Mouse (Mus musculus) intestine, postnatal 0 days (tissue): ENCODE measurements around the gene Lilra5. TPM values are rescaled to one million over a fixed set of nuclear protein-coding genes. Genes with fewer than 3 reads are reported as not detected.

Experiments used
- ATAC-seq: fragments of 200-750 bp; cut with Nextera tagmentation; 2 replicates; pipeline ENCODE4 v1.8.0; 2017; ENCODE audit warnings: mild to moderate bottlenecking, moderate TSS enrichment, moderate library complexity
- H3K27ac ChIP-seq: fragments of 300-500 bp; sonication (generic); 2 replicates; pipeline ENCODE4 v1.5.1; 2014; ENCODE audit warnings: mild to moderate bottlenecking, low read depth, low read length, moderate library complexity
- H3K27me3 ChIP-seq: fragments of 300-500 bp; sonication (generic); replicated peaks from 2 replicates; pipeline ENCODE4 v1.6.1; 2014; ENCODE audit warnings: low read length, mixed read lengths; ENCODE audit not compliant: control insufficient read depth, insufficient read depth
- H3K36me3 ChIP-seq: fragments of 300-500 bp; sonication (generic); 2 replicates; pipeline ENCODE4 v1.6.1; 2014; ENCODE audit warnings: mild to moderate bottlenecking, moderate library complexity; ENCODE audit not compliant: control insufficient read depth, insufficient read depth
- H3K4me1 ChIP-seq: fragments of 300-500 bp; sonication (generic); replicated peaks from 2 replicates; pipeline ENCODE4 v1.6.1; 2014; ENCODE audit warnings: antibody characterized with exemption, low read length, mixed read lengths; ENCODE audit not compliant: control insufficient read depth, insufficient read depth
- H3K4me2 ChIP-seq: fragments of 300-500 bp; sonication (generic); replicated peaks from 2 replicates; pipeline ENCODE4 v1.6.1; 2014; ENCODE audit warnings: low read depth, mild to moderate bottlenecking, moderate library complexity
- H3K4me3 ChIP-seq: fragments of 300-500 bp; sonication (generic); 2 replicates; pipeline ENCODE4 v1.5.1; 2014; ENCODE audit warnings: low read depth, low read length
- H3K9ac ChIP-seq: fragments of 300-500 bp; sonication (generic); 2 replicates; pipeline ENCODE4 v1.6.1; 2014; ENCODE audit warnings: mild to moderate bottlenecking, low read depth, low read length
- H3K9me3 ChIP-seq: fragments of 300-500 bp; sonication (generic); 2 replicates; pipeline ENCODE4 v1.6.1; 2016; ENCODE audit warnings: mixed run types; ENCODE audit not compliant: control insufficient read depth
- CTCF ChIP-seq: sonication (generic); IDR thresholded peaks from 2 replicates; pipeline ENCODE4 v1.5.1; 2016; ENCODE audit warnings: low read depth, mild to moderate bottlenecking, control low read depth, antibody characterized with exemption, moderate library complexity
- WGBS: fragments of 180-500 bp; shearing (Covaris S2); extraction: QIAGEN DNeasy Blood & Tissue Kit; methylation state at CpG from one replicate; pipeline ENCODE4 v1.1.7; 2014; 5-methylcytosine and 5-hydroxymethylcytosine counted together
- polyA plus RNA-seq: library from polyadenylated mRNA; unstranded; fragments of >200 nt; fragmentation: Nextera tagmentation; extraction: Ambion mirVana; gene quantifications from 2 replicates; pipeline ENCODE4 v1.2.1, GENCODE M21; 2015

Gene Lilra5
- polyA plus RNA-seq, 1 experiment from 2014 or later: 0.37 TPM

DNA sequence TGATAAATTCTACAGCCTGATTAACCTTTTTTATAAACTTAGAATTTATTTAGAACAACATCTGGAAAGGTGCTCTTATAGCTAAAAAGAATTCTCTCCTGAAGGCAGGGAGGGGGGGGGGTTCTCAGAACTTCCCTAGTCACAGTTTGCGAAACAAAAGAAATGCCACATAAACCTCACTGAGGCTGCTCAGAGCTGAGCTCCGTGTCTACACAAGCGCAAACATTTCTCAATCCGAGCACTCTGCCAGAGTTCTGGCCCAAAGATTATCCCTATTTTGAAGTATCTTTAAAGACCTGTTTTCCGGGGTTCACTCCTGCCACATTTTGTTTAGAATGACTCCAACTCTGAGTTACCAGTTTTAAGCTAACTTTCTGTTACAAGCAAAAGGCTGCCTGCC, 55.1 kb downstream of the Lilra5 start:
- no peaks in the 10 kb centered on the region for H3K4me1 ChIP-seq
- H3K36me3 ChIP-seq: no peaks in the 10 kb centered on the region
- no peaks in the 10 kb centered on the region for H3K27me3 ChIP-seq
- no peak for ATAC-seq
- no peak for TF ChIP-seq CTCF
- no peak overlapping the region for H3K27ac ChIP-seq
- no peaks in the 10 kb centered on the region for H3K9me3 ChIP-seq
- H3K4me2 ChIP-seq: no peak overlapping the region
- 77% methylated on average over 5 of the region's 5 CpGs for WGBS
- H3K9ac ChIP-seq: no peak overlapping the region
- no peak overlapping the region for H3K4me3 ChIP-seq

Other genes with a start within 250 kb of the Lilra5 start
- gene Lair1, start 174.6 kb upstream of the Lilra5 start, polyA plus RNA-seq: 3.5 and 3.7 TPM in 2 replicates
- 2.6 and 3.7 TPM in 2 replicates for gene Ttyh1, start 118.3 kb upstream of the Lilra5 start, polyA plus RNA-seq
- gene Leng8, start 100.7 kb upstream of the Lilra5 start, polyA plus RNA-seq: 13.8 and 15.2 TPM in 2 replicates
- gene Leng9, start 87.4 kb upstream of the Lilra5 start, polyA plus RNA-seq: 14.1 and 16.0 TPM in 2 replicates
- gene Cdc42ep5, start 72.9 kb upstream of the Lilra5 start, polyA plus RNA-seq: 120 and 126 TPM in 2 replicates
- gene Ncr1, start 100.0 kb downstream of the Lilra5 start, polyA plus RNA-seq: not detected in 2 replicates
- gene Gp6, start 160.0 kb downstream of the Lilra5 start, polyA plus RNA-seq: not detected in 2 replicates
- gene Rdh13, start 207.9 kb downstream of the Lilra5 start, polyA plus RNA-seq: 11.0 and 11.4 TPM in 2 replicates
- 1.1 and 1.7 TPM in 2 replicates for gene Eps8l1, start 222.9 kb downstream of the Lilra5 start, polyA plus RNA-seq